Mouse (Mus musculus): Measurements from ENCODE around the gene Jsrp1. TPM values are rescaled to one million over a fixed set of nuclear protein-coding genes. Genes with fewer than 3 reads are reported as not detected.

Gene Jsrp1
- polyA plus RNA-seq, 1 experiment from 2014 or later, result 0.25 TPM

GRCm38 (mm10) chr10:80807057-80807627 lies 6.2 kb downstream of the Jsrp1 start:
- TF ChIP-seq CTCF (IDR thresholded peaks at IDR 0.05), result 0 out of 2 replicates have a peak, but pooled peaks have one; percentile 3
- TF ChIP-seq EP300 (IDR thresholded peaks at IDR 0.05), result no peak
- no peaks in the 10 kb centered on the region for H3K9me3 ChIP-seq (ENCODE audit: low read length)
- H3K36me3 ChIP-seq (ENCODE audit: insufficient read depth, low read length), result 0 out of 2 replicates have a peak, but pooled peaks cover 3% of the 10 kb centered on the region
- H3K4me1 ChIP-seq (ENCODE audit: insufficient read depth, low read depth, low read length), result peaks cover 14% of the 10 kb centered on the region
- peaks cover 19% of the 10 kb centered on the region; the same call in 1 of the 2 replicates for H3K27me3 ChIP-seq (replicated peaks; ENCODE audit: insufficient read depth, low read length)
- no peak overlapping the region for H3K27ac ChIP-seq (ENCODE audit: low read length)
- DNase-seq (ENCODE audit: low spot score) (peak; percentile 65), ATAC-seq (peak; percentile 69)
- H3K4me3 ChIP-seq (ENCODE audit: low read depth, low read length), result peak overlapping the region; percentile 39
- 2% methylated on average over 50 of the region's 58 CpGs for WGBS
- H3K4me2 ChIP-seq (replicated peaks; ENCODE audit: low read depth, low read length), result peak overlapping the region; percentile 91
- no peak overlapping the region; the same call in 1 of the 2 replicates for H3K9ac ChIP-seq (replicated peaks; ENCODE audit: low read depth)

- H3K27me3 ChIP-seq (replicated peaks; ENCODE audit: insufficient read depth, low read length), result peaks cover 19% of the 10 kb centered on the region; the same call in 1 of the 2 replicates
- peaks cover 14% of the 10 kb centered on the region for H3K4me1 ChIP-seq (ENCODE audit: insufficient read depth, low read depth, low read length)
- ATAC-seq (no peak), DNase-seq (ENCODE audit: low spot score) (no peak)
- H3K4me3 ChIP-seq (ENCODE audit: low read depth, low read length), result peak overlapping the region; percentile 39
- H3K9ac ChIP-seq (replicated peaks; ENCODE audit: low read depth), result no peak overlapping the region; the same call in 1 of the 2 replicates
- H3K36me3 ChIP-seq (ENCODE audit: insufficient read depth, low read length), result 0 out of 2 replicates have a peak, but pooled peaks cover 3% of the 10 kb centered on the region
- WGBS, result 49% methylated on average over 34 of the region's 34 CpGs
- TF ChIP-seq CTCF (IDR thresholded peaks at IDR 0.05) (no peak), EP300 (IDR thresholded peaks at IDR 0.05) (no peak)
- H3K9me3 ChIP-seq (ENCODE audit: low read length), result no peaks in the 10 kb centered on the region
- H3K27ac ChIP-seq (ENCODE audit: low read length), result no peak overlapping the region
- peak overlapping the region; percentile 91 for H3K4me2 ChIP-seq (replicated peaks; ENCODE audit: low read depth, low read length)
Observed at GRCm38 (mm10) chr10:80806341-80807056, 6.8 kb downstream of the Jsrp1 start.

GRCm38 (mm10) chr10:80805925-80806324 lies 7.4 kb downstream of the Jsrp1 start:
- H3K36me3 ChIP-seq (ENCODE audit: insufficient read depth, low read length), result 0 out of 2 replicates have a peak, but pooled peaks cover 3% of the 10 kb centered on the region
- H3K9ac ChIP-seq (replicated peaks; ENCODE audit: low read depth), result no peak overlapping the region
- H3K4me2 ChIP-seq (replicated peaks; ENCODE audit: low read depth, low read length), result no peak overlapping the region
- WGBS, result 20% methylated on average over 3 of the region's 3 CpGs
- no peak overlapping the region for H3K27ac ChIP-seq (ENCODE audit: low read length)
- DNase-seq (ENCODE audit: low spot score) (peak; percentile 62), ATAC-seq (peak; percentile 44; the same call in 1 of the 2 replicates)
- peaks cover 14% of the 10 kb centered on the region for H3K4me1 ChIP-seq (ENCODE audit: insufficient read depth, low read depth, low read length)
- TF ChIP-seq EP300 (IDR thresholded peaks at IDR 0.05) (no peak), CTCF (IDR thresholded peaks at IDR 0.05) (peak; percentile 81)
- peaks cover 19% of the 10 kb centered on the region; the same call in 1 of the 2 replicates for H3K27me3 ChIP-seq (replicated peaks; ENCODE audit: insufficient read depth, low read length)
- H3K9me3 ChIP-seq (ENCODE audit: low read length), result no peaks in the 10 kb centered on the region
- no peak overlapping the region for H3K4me3 ChIP-seq (ENCODE audit: low read depth, low read length)

- ATAC-seq, result no peak
- TF ChIP-seq CTCF (IDR thresholded peaks at IDR 0.05) (no peak), EP300 (IDR thresholded peaks at IDR 0.05) (no peak)
- Histone ChIP-seq H3K27me3 (replicated peaks; ENCODE audit: insufficient read depth, low read length) (peaks cover 19% of the 10 kb centered on the region; the same call in 1 of the 2 replicates), H3K4me1 (ENCODE audit: insufficient read depth, low read depth, low read length) (peaks cover 14% of the 10 kb centered on the region), H3K9me3 (ENCODE audit: low read length) (no peaks in the 10 kb centered on the region), H3K4me3 (ENCODE audit: low read depth, low read length) (no peak overlapping the region), H3K27ac (ENCODE audit: low read length) (no peak overlapping the region), H3K36me3 (ENCODE audit: insufficient read depth, low read length) (0 out of 2 replicates have a peak, but pooled peaks cover 3% of the 10 kb centered on the region), H3K9ac (replicated peaks; ENCODE audit: low read depth) (no peak overlapping the region), H3K4me2 (replicated peaks; ENCODE audit: low read depth, low read length) (no peak overlapping the region)
- WGBS, result 82% methylated on average over 5 of the region's 5 CpGs
- no peak for DNase-seq (ENCODE audit: low spot score)
Observed at GRCm38 (mm10) chr10:80805322-80805721, 8.0 kb downstream of the Jsrp1 start.

- Histone ChIP-seq H3K36me3 (ENCODE audit: insufficient read depth, low read length) (0 out of 2 replicates have a peak, but pooled peaks cover 3% of the 10 kb centered on the region), H3K27ac (ENCODE audit: low read length) (no peak within 1 kb of the TSS), H3K9ac (replicated peaks; ENCODE audit: low read depth) (no peak within 1 kb of the TSS), H3K9me3 (ENCODE audit: low read length) (no peaks in the 10 kb centered on the region), H3K4me1 (ENCODE audit: insufficient read depth, low read depth, low read length) (peaks cover 14% of the 10 kb centered on the region), H3K4me2 (replicated peaks; ENCODE audit: low read depth, low read length) (no peak within 1 kb of the TSS), H3K4me3 (ENCODE audit: low read depth, low read length) (no peak within 1 kb of the TSS), H3K27me3 (replicated peaks; ENCODE audit: insufficient read depth, low read length) (peaks cover 17% of the 10 kb centered on the region; the same call in 1 of the 2 replicates)
- no peak for ATAC-seq
- no peak for DNase-seq (ENCODE audit: low spot score)
- TF ChIP-seq CTCF (IDR thresholded peaks at IDR 0.05) (no peak), EP300 (IDR thresholded peaks at IDR 0.05) (no peak)
- 66% methylated on average over 6 of the region's 6 CpGs for WGBS
Observed at GRCm38 (mm10) chr10:80804916-80805315, 8.4 kb downstream of the Jsrp1 start, which contains the start of gene Amh. Amh (plus strand) TSS chr10:80805243.

GRCm38 (mm10) chr10:80804340-80804739 lies 9.0 kb downstream of the Jsrp1 start:
- no peak for ATAC-seq
- DNase-seq (ENCODE audit: low spot score), result no peak

More at GRCm38 (mm10) chr10:80804340-80804739, 9.0 kb downstream of the Jsrp1 start:
- Histone ChIP-seq H3K27ac (ENCODE audit: low read length) (no peak overlapping the region), H3K4me2 (replicated peaks; ENCODE audit: low read depth, low read length) (no peak overlapping the region), H3K4me3 (ENCODE audit: low read depth, low read length) (no peak overlapping the region), H3K9me3 (ENCODE audit: low read length) (no peaks in the 10 kb centered on the region), H3K4me1 (ENCODE audit: insufficient read depth, low read depth, low read length) (peaks cover 18% of the 10 kb centered on the region), H3K36me3 (ENCODE audit: insufficient read depth, low read length) (0 out of 2 replicates have a peak, but pooled peaks cover 3% of the 10 kb centered on the region), H3K27me3 (replicated peaks; ENCODE audit: insufficient read depth, low read length) (peaks cover 13% of the 10 kb centered on the region; the same call in 1 of the 2 replicates), H3K9ac (replicated peaks; ENCODE audit: low read depth) (no peak overlapping the region)
- WGBS, result 100% methylated on average over 2 of the region's 2 CpGs
- TF ChIP-seq CTCF (IDR thresholded peaks at IDR 0.05), result no peak
- TF ChIP-seq EP300 (IDR thresholded peaks at IDR 0.05), result no peak
